Mouse (Mus musculus): Measurements from ENCODE around the gene Smarcad1. TPM values are rescaled to one million over a fixed set of nuclear protein-coding genes. Genes with fewer than 3 reads are reported as not detected.
"Not testable (repeated sequence)": the region's sequence is repeated elsewhere in the genome, so short reads cannot be mapped to it uniquely, and the experiment has no call there.

Gene Smarcad1
- polyA plus RNA-seq, 1 experiment from 2014 or later, result 86.5 TPM

- H3K36me3 ChIP-seq (ENCODE audit: control insufficient read depth, insufficient read depth, low read length), result peaks cover 24% of the 10 kb centered on the region; the same call in 1 of the 2 replicates
- no peak for ATAC-seq (ENCODE audit: low read depth)
- WGBS, result 97% methylated on average over 4 of the region's 4 CpGs
Measured at GRCm38 (mm10) chr6:65049100-65049499, 6.7 kb downstream of the Smarcad1 start.

GRCm38 (mm10) chr6:65056620-65057019 is 14.2 kb downstream of the Smarcad1 start:
- H3K27me3 ChIP-seq (ENCODE audit: control insufficient read depth, insufficient read depth, low read length), result no peaks in the 10 kb centered on the region
- H3K4me3 ChIP-seq (ENCODE audit: low read depth, low read length), result no peak overlapping the region
- no peak overlapping the region for H3K27ac ChIP-seq (ENCODE audit: low read depth, low read length)
- no peak overlapping the region for H3K9ac ChIP-seq (replicated peaks; ENCODE audit: low read depth, low read length)
- no peak overlapping the region for H3K4me2 ChIP-seq (ENCODE audit: low read depth, low read length)
- peaks cover 51% of the 10 kb centered on the region for H3K36me3 ChIP-seq (ENCODE audit: control insufficient read depth, insufficient read depth, low read length)
- ATAC-seq (ENCODE audit: low read depth), result no peak
- whole genome bisulfite sequencing, result 92% methylated on average over 5 of the region's 5 CpGs
- H3K4me1 ChIP-seq (ENCODE audit: control insufficient read depth, insufficient read depth, low read length), result no peaks in the 10 kb centered on the region
- H3K9me3 ChIP-seq (ENCODE audit: control insufficient read depth, low read length), result no peaks in the 10 kb centered on the region

More at GRCm38 (mm10) chr6:65049100-65049499, 6.7 kb downstream of the Smarcad1 start:
- H3K9me3 ChIP-seq (ENCODE audit: control insufficient read depth, low read length), result no peaks in the 10 kb centered on the region
- no peak overlapping the region for H3K4me3 ChIP-seq (ENCODE audit: low read depth, low read length)
- H3K9ac ChIP-seq (replicated peaks; ENCODE audit: low read depth, low read length), result no peak overlapping the region
- no peak overlapping the region for H3K27ac ChIP-seq (ENCODE audit: low read depth, low read length)
- peaks cover 1% of the 10 kb centered on the region; the same call in 1 of the 2 replicates for H3K4me1 ChIP-seq (ENCODE audit: control insufficient read depth, insufficient read depth, low read length)
- H3K4me2 ChIP-seq (ENCODE audit: low read depth, low read length), result no peak overlapping the region
- no peaks in the 10 kb centered on the region for H3K27me3 ChIP-seq (ENCODE audit: control insufficient read depth, insufficient read depth, low read length)

- H3K4me3 ChIP-seq (ENCODE audit: low read depth, low read length); H3K9ac ChIP-seq (replicated peaks; ENCODE audit: low read depth, low read length); H3K4me2 ChIP-seq (ENCODE audit: low read depth, low read length); H3K4me1 ChIP-seq (ENCODE audit: control insufficient read depth, insufficient read depth, low read length); H3K9me3 ChIP-seq (ENCODE audit: control insufficient read depth, low read length); H3K27ac ChIP-seq (ENCODE audit: low read depth, low read length); ATAC-seq (ENCODE audit: low read depth); H3K27me3 ChIP-seq (ENCODE audit: control insufficient read depth, insufficient read depth, low read length): not testable (repeated sequence)
- H3K36me3 ChIP-seq (ENCODE audit: control insufficient read depth, insufficient read depth, low read length), result peaks cover 48% of the 10 kb centered on the region
- WGBS, result 79% methylated on average over 4 of the region's 4 CpGs
Measured at GRCm38 (mm10) chr6:65057137-65057536, 14.8 kb downstream of the Smarcad1 start.

GRCm38 (mm10) chr6:65061049-65061448 is 18.7 kb downstream of the Smarcad1 start:
- Histone ChIP-seq H3K9me3 (ENCODE audit: control insufficient read depth, low read length) (no peaks in the 10 kb centered on the region), H3K27me3 (ENCODE audit: control insufficient read depth, insufficient read depth, low read length) (no peaks in the 10 kb centered on the region), H3K27ac (ENCODE audit: low read depth, low read length) (no peak overlapping the region), H3K36me3 (ENCODE audit: control insufficient read depth, insufficient read depth, low read length) (peaks cover 41% of the 10 kb centered on the region), H3K9ac (replicated peaks; ENCODE audit: low read depth, low read length) (no peak overlapping the region), H3K4me1 (ENCODE audit: control insufficient read depth, insufficient read depth, low read length) (no peaks in the 10 kb centered on the region), H3K4me2 (ENCODE audit: low read depth, low read length) (no peak overlapping the region), H3K4me3 (ENCODE audit: low read depth, low read length) (no peak overlapping the region)
- no peak for ATAC-seq (ENCODE audit: low read depth)
- 88% methylated on average over 1 of the region's 1 CpGs for WGBS

GRCm38 (mm10) chr6:65075201-65075600 is 32.8 kb downstream of the Smarcad1 start:
- H3K27ac ChIP-seq (ENCODE audit: low read depth, low read length), result no peak overlapping the region
- no peak overlapping the region for H3K9ac ChIP-seq (replicated peaks; ENCODE audit: low read depth, low read length)
- no peak overlapping the region for H3K4me2 ChIP-seq (ENCODE audit: low read depth, low read length)
- H3K4me3 ChIP-seq (ENCODE audit: low read depth, low read length), result no peak overlapping the region
- no peak for ATAC-seq (ENCODE audit: low read depth)
- no peaks in the 10 kb centered on the region for H3K9me3 ChIP-seq (ENCODE audit: control insufficient read depth, low read length)
- WGBS, result 77% methylated on average over 2 of the region's 2 CpGs
- H3K27me3 ChIP-seq (ENCODE audit: control insufficient read depth, insufficient read depth, low read length), result no peaks in the 10 kb centered on the region
- H3K36me3 ChIP-seq (ENCODE audit: control insufficient read depth, insufficient read depth, low read length), result peaks cover 48% of the 10 kb centered on the region
- H3K4me1 ChIP-seq (ENCODE audit: control insufficient read depth, insufficient read depth, low read length), result no peaks in the 10 kb centered on the region

- ATAC-seq (ENCODE audit: low read depth), result no peak
- Histone ChIP-seq H3K4me3 (ENCODE audit: low read depth, low read length) (no peak overlapping the region), H3K9me3 (ENCODE audit: control insufficient read depth, low read length) (no peaks in the 10 kb centered on the region), H3K9ac (replicated peaks; ENCODE audit: low read depth, low read length) (no peak overlapping the region), H3K27ac (ENCODE audit: low read depth, low read length) (no peak overlapping the region), H3K27me3 (ENCODE audit: control insufficient read depth, insufficient read depth, low read length) (no peaks in the 10 kb centered on the region), H3K4me2 (ENCODE audit: low read depth, low read length) (no peak overlapping the region), H3K4me1 (ENCODE audit: control insufficient read depth, insufficient read depth, low read length) (no peaks in the 10 kb centered on the region), H3K36me3 (ENCODE audit: control insufficient read depth, insufficient read depth, low read length) (peaks cover 25% of the 10 kb centered on the region)
- WGBS, result 94% methylated on average over 1 of the region's 1 CpGs
Measured at GRCm38 (mm10) chr6:65079139-65079538, 36.8 kb downstream of the Smarcad1 start.

GRCm38 (mm10) chr6:65114902-65115301 is 72.5 kb downstream of the Smarcad1 start:
- H3K4me2 ChIP-seq (ENCODE audit: low read depth, low read length), result no peak overlapping the region
- peaks cover 11% of the 10 kb centered on the region; the same call in 1 of the 2 replicates for H3K36me3 ChIP-seq (ENCODE audit: control insufficient read depth, insufficient read depth, low read length)
- no peak overlapping the region for H3K9ac ChIP-seq (replicated peaks; ENCODE audit: low read depth, low read length)
- no peak overlapping the region for H3K27ac ChIP-seq (ENCODE audit: low read depth, low read length)
- no peaks in the 10 kb centered on the region for H3K9me3 ChIP-seq (ENCODE audit: control insufficient read depth, low read length)
- no peaks in the 10 kb centered on the region for H3K27me3 ChIP-seq (ENCODE audit: control insufficient read depth, insufficient read depth, low read length)
- no peak overlapping the region for H3K4me3 ChIP-seq (ENCODE audit: low read depth, low read length)
- WGBS, result 98% methylated on average over 2 of the region's 2 CpGs
- no peaks in the 10 kb centered on the region for H3K4me1 ChIP-seq (ENCODE audit: control insufficient read depth, insufficient read depth, low read length)
- no peak for ATAC-seq (ENCODE audit: low read depth)

GRCm38 (mm10) chr6:65117540-65117939 is 75.2 kb downstream of the Smarcad1 start:
- no peaks in the 10 kb centered on the region for H3K9me3 ChIP-seq (ENCODE audit: control insufficient read depth, low read length)
- H3K9ac ChIP-seq (replicated peaks; ENCODE audit: low read depth, low read length), result no peak overlapping the region
- H3K27ac ChIP-seq (ENCODE audit: low read depth, low read length), result no peak overlapping the region
- no peak overlapping the region for H3K4me3 ChIP-seq (ENCODE audit: low read depth, low read length)
- no peak overlapping the region for H3K4me2 ChIP-seq (ENCODE audit: low read depth, low read length)
- peaks cover 8% of the 10 kb centered on the region; the same call in 1 of the 2 replicates for H3K36me3 ChIP-seq (ENCODE audit: control insufficient read depth, insufficient read depth, low read length)
- ATAC-seq (ENCODE audit: low read depth), result peak; percentile 41; the same call in 1 of the 2 replicates
- 100% methylated on average over 1 of the region's 1 CpGs for WGBS
- H3K27me3 ChIP-seq (ENCODE audit: control insufficient read depth, insufficient read depth, low read length), result no peaks in the 10 kb centered on the region
- no peaks in the 10 kb centered on the region for H3K4me1 ChIP-seq (ENCODE audit: control insufficient read depth, insufficient read depth, low read length)

- Histone ChIP-seq H3K4me3 (ENCODE audit: low read depth, low read length) (no peak overlapping the region), H3K27me3 (ENCODE audit: control insufficient read depth, insufficient read depth, low read length) (no peaks in the 10 kb centered on the region), H3K4me2 (ENCODE audit: low read depth, low read length) (no peak overlapping the region), H3K27ac (ENCODE audit: low read depth, low read length) (no peak overlapping the region), H3K9me3 (ENCODE audit: control insufficient read depth, low read length) (no peaks in the 10 kb centered on the region), H3K9ac (replicated peaks; ENCODE audit: low read depth, low read length) (no peak overlapping the region), H3K4me1 (ENCODE audit: control insufficient read depth, insufficient read depth, low read length) (no peaks in the 10 kb centered on the region), H3K36me3 (ENCODE audit: control insufficient read depth, insufficient read depth, low read length) (no peaks in the 10 kb centered on the region)
- WGBS, result 13% methylated on average over 2 of the region's 2 CpGs
- ATAC-seq (ENCODE audit: low read depth), result peak; percentile 63
Measured at GRCm38 (mm10) chr6:65126074-65126726, 83.8 kb downstream of the Smarcad1 start.
